Mouse (Mus musculus) MN1 (cell line): Measurements from ENCODE around the gene Bckdk.
A peak's percentile ranks its signal among the peaks of the same experiment; 100 is the strongest.

Experiments
- DNase-seq: peaks from one replicate; pipeline ENCODE4 v3.0.0-alpha.2; 2016; ENCODE audit warnings: low spot score

The Bckdk gene

DNA sequence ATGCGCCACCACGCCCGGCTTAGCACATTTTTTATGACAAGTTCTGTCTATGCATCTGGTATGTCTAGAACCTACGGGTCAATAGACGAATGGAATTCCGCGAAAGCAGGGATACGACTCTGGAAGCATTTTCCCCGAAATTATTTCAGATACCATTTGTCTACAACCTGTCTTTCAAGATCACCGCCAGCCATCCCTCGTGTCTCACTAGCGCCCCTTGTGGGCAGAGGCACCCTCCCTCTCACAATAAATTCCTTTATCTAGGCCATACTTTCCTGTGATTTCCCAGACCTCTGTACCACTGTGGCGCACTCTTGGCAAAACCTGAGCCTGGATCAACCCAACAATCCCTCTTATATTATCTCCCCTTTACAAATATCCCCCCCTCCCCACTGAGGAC, 7.5 kb upstream of the Bckdk start:
- no peak for DNase-seq

DNA sequence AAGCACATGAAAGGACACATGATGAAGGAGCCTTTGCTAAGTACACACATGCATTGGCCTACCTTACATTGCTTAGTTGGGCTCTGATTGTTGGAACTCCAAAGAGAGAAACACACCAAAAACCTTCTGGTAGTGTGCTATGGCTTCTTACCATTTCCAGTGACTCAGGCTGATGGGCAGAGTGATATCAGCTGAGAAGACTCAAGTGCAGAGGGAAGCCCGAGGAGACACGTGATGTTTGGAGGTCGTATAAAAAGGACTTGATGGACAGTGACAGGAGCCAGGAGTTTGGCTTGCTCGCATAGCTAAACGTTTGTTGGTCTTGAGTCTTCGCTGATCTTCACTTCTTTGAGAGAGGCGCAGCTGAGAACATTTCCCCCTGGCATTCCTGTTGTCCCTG, 6.3 kb upstream of the Bckdk start:
- DNase-seq = no peak

DNA sequence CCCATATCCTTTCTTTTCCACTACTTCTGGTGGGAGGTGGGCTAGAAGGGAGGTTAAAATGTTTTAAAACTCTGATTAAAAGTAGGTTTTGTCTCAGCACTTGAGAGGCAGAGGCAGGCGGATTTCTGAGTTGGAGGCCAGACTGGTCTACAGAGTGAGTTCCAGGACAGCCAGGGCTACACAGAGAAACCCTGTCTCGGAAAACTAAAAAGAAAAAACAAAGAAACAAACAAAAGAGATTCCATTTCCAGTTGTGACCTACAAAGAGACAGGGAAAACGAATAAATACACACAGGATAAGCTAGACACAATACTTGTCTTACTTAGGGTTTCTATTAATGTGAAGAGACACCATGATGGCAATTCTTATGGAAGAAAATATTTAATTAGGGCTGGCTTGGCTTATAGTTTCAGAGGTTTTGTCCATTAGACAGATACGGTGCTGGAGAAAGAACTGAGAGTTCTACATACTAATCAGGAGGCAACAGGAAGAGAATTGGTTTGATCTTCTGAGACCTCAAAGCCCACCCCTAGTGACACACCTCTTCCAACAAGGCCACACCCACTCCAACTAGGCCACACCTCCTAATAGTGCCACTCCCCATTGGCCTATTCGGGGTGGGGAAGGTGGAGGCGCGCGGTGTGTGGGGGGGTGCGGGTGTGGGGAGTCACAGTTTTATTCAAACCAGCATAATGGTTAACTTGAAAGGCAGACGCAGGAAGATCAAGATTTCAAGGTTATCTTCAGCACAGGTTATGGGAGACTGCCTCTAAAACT, 5.5 kb upstream of the Bckdk start:
- no peak for DNase-seq

DNA sequence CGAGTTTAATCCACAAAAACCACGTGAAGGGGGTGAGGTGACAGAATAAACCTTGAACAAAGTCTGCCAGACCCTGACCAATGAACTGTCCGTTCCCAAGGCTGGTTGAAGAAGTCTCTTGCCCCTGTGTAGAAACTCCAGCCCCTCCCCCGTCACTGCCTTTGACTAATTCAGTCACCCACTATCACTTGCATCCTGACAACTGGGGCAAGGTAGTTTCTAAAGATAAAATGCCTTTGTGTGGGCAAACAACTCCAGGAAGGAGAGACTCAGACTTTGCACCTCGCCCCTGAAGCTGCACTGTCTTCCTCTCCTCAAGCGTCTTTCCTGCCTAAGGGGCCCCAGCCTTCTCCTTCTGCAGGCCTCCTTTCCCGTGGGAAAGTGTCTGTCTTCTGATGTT, 3.9 kb upstream of the Bckdk start:
- no peak for DNase-seq

DNA sequence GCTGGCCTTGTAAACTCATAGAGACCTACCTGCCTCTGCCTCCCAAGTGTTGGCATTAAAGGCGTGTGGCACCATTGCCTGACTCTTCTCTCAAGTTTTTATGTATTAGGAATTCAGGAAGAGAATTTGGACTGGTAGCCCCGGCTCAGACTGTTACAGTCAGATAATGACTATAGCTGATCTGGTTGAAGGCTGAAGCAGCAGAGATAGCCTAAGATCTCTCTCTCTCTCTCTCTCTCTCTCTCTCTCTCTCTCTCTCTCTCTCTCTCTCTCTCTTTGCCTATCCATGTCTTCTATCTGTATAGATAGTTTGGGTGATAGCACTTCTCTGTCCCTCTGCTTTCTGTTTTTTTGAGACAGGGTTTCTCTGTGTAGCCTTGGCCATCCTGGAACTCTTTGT, 2.1 kb upstream of the Bckdk start:
- no peak for DNase-seq

DNA sequence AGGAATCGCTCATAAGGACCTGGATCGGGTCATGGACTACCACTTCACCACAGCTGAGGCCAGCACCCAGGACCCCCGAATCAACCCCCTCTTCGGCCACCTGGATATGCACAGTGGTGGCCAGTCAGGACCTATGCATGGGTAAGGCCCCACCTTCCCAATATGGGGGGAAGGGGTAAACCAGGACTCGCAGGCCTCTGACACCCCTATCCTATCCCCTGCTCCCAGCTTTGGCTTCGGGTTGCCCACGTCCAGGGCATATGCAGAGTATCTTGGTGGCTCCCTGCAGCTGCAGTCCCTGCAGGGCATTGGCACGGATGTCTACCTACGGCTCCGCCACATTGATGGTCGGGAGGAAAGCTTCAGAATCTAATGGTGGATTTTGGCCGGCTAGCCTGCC, 4.1 kb downstream of the Bckdk start:
- DNase-seq = no peak

DNA sequence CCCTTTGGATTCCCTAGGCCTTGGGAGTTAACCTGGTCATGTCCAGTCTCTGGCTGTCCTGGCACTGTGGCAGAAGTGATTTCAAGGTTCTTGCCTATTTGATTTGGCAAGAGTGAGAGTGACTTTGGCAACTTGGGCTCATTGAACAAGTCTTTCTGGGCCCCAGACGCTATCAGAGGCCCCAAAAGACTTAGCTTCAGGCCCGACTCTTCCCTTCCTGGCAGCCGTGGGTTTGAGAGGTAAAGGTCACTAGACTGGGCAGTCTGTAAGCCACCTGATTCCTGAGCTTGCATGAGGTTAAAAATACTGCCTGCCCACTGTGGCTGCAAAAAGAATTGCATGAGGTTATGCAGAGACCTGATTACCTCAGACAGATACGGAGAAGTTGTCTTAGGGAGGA, 4.8 kb downstream of the Bckdk start:
- DNase-seq = no peak

DNA sequence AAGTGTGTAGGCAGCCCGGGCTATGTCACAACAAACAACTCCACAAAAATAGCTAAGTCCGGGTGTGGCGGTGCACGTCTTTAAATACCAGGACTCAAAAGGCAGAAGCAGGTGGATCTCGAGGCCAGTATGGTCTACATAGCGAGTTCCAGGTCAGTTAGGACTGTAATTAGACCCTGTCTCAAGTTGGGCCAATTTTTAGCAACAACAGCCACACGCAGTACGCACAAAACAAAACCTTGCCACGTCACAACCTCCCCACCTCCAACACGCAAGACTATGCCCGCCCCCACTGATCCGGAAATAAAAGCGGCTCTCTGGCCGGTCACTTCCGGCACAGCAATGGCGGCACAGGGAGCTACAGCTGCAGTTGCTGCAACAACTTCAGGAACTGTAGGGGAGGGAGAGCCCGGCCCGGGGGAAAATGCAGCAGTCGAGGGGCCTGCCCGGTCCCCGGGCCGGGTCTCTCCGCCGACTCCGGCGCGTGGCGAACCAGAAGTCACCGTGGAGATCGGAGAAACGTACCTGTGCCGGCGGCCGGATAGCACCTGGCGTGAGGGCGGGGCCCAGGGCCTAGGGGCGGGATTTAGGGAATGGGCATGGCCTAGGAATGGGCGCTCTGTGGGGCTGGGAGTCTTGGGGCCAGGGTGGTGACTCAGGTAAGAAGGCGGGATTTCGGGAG, 8.4 kb downstream of the Bckdk start, which contains the start of gene Kat8:
Gene Kat8 (plus strand): TSS at position 327 of the 682 bp plus-strand sequence.
- DNase-seq = peak; percentile 91

DNA sequence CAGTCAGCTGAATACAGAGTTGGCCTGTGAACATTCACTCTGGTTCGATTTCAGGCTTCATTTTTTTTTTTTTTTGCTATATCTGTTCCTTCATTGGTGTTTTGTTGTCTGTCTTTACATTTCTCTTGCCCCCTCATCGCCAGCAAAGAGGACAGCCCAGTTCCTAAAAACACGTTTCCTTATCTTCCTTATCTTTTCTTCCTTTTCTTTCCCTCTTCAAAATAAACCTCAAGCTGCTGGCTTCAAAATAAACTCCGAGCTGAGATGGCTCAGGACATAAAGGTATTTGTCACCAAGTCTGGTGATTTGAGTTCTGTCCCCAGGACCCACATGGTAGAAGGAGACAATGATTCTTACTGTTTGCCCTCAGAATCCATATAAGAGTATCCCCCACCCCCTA, 9.1 kb downstream of the Bckdk start:
- no peak for DNase-seq

DNA sequence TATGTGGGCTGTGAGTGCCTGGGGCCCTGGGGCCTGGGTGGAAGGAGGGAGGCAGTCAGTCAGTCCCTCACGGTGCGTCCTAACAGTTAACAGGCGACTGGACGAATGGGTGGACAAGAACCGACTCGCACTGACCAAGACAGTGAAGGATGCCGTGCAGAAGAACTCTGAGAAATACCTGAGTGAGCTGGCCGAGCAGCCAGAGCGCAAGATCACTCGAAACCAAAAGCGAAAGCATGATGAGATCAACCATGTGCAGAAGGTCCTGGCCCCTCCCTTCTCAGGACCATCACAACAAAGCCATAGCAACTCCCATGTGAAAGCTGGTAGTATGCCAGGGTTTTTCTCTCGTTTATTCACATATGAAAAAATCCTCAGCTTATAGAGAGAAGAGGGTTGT, 11.4 kb downstream of the Bckdk start:
- DNase-seq = peak; percentile 79

DNA sequence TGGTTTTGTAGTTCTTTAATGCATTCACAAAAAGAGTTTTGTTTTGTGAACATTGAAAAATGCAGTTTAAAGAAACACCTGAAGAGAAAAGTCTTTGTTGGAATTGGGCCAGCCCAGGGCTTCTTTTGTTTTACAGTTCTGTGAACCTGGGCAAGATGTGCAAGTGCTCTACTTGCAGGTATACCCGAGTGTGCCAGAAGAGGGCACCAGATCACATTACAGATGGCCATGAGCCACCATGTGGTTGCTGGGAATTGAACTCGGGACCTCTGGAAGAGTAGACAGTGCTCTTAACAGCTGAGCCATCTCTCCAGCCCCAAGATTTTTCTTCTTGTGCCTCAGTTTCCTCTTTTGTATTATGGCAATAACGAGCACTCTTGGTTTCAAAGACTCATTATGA, 14.3 kb downstream of the Bckdk start:
- DNase-seq = peak; percentile 41

DNA sequence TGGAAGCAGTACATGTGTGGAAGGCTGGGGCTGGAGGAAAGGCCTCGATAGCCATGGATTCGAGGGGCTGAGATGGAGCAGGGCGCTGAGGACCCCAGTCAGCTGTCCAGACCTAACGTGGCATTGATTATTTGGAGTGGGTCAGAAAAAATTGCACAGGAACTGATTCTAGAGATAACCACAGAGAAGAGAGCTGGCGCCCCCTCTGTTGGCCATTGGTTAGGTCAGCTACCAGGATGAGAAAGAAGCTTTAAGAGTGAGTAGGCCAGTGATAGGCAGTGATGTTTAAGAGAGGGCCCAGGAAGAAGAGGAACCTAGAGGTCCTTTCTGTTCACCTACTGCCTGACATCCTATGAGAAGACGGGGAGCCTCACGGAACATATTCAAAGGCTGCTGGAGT, 15.4 kb downstream of the Bckdk start:
- peak; percentile 30 for DNase-seq

DNA sequence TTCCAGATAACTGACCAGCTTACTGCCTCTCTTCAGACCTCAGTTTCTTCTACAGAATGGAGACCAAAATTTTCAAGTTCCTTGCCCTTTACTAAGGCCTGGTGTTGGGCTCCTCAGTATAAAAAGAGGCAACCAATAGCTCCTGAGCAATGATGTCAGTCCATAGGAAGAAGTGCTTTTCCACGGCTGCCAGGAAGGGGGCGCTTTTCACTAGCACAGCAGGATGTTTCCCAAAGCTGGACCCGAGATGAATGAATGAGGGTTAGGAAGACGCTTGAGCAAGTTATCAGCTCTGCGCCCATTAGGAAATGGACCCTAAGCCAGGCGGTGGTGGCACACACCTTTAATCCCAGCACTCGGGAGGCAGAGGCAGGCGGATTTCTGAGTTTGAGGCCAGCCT, 17.6 kb downstream of the Bckdk start:
- DNase-seq = peak; percentile 33

DNA sequence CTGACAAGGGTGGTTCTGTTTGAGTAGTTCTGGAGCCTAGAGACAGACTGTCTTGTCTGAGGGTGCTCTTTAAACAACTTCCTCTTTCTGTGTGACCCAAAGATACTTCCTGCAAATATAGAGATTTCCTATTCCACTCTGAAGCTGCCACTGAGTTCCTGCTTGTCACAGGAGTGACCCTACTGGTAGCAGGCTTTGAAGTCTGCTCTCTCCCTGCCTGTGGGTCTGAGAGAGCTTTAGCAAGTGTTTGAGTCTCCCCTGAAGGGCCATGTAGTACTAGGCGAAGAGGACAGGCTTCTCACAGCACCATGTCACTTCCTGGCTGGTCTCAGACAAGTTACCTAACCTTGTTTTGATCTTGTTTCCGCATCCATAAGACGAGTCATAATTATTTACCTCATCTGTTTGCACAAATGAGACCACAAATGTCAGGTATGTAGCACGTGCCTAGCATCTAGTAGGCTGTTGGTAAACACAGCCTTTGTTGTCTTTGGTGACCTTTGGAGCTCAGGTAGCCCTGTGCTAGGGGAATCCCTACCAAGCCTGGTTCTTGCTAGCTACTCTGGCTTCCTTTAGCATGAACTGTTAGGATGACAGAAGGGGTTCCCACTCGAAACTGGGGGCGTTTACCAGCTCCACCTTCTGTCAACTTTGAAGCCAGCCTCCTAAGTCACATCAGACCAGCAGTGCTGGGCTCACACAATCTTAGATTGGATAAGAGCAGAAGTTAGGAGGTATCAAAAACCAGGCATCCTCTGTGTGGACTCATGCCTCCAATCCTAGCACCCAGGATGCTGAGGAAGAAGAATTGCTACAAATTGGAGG, 18.8 kb downstream of the Bckdk start:
- no peak for DNase-seq

DNA sequence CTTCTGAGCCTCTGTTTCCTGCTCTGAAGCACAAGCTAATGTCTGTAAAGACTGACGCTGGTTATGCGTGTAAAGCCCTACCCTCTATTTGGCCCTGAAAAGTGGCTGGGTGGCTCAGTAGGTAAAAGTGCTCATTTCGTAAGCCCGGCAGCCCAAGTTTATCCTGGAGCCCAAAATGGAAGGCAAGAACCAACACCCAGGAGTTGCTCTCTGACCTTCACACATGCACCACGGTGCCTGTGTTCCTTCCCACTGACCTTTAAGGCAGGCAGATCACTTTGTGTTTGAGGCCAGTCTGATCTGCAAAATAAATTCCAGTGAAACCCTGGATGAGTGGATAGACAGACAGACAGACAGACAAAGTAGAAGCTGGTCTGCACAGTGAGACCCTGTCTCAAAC, 19.8 kb downstream of the Bckdk start:
- DNase-seq = no peak

DNA sequence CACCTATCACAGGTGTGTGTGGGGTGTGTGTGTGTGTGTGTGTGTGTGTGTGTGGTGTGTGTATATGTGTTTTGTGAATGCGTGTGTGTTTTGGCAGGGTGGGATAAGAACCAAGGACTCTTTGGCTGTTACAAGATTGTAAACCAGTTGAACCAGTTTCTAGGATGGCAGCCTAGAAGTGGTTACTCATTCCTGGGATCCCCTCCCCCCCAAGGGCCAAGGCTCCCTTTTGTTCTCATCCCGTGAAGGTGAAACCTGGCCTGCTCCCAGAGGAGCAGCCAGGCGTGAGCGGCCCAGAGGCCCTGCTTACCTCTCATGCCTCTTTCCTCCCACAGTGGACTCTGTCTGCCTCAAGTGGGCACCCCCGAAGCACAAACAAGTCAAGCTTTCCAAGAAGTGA, 21.4 kb downstream of the Bckdk start:
- DNase-seq = no peak

DNA sequence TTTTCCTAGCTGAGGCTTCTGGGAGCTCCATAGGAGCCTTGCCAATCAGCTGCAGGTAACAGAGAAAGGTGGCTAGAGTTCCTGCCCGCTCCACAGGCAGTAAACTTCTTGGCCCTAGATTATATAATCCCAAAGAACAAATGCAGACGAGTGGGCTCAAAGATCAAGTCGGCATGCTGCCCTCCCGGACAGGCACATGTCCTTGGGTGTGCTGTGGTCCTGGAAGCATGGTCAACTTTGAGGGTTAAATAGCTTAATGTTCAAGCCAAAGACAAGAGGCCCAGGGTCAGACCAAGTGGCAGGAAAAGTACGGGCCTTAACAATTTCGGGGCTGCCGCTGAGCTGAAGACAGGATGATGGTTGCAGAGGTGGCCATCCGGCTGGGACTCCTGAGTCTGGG, 22.2 kb downstream of the Bckdk start:
- DNase-seq = no peak

DNA sequence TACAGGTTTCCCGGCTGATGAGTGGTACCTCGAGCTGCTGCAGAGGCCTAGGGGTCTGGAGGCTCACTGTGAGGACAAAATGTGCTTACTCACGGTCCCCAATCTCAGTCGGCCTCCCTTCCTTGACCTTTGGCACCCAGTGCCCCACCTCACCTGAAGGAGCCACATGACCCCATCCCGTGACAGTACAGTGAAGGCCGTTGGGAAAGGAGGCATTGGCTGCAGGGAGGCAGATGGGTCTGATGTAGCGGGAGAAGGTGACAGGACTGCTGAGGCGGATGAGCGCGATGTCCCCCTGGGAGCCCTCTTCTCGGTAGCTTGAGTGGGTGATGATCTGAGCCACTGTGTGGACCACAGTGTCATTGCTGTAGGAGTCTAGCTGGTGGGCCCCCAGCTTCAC, 23.0 kb downstream of the Bckdk start:
- no peak for DNase-seq

DNA sequence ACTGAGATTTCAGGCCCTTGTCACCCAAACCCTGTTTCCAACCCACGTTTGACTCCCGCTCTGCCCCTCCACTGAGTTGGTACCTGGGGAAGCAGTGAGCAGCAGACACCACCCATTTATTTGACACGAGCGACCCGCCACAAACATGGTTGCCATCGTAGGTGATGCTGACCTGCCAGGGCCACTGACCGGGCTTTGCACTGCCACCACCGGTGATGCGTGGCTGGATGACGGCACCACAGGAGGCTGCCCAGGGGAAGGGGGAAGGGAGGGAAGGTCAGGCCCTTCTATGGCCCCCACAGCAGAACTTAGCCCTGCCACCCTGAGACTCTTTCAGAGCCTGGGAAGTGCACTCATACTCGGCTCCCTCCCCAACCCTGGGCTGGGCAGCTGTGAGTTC, 23.8 kb downstream of the Bckdk start:
- DNase-seq = no peak

DNA sequence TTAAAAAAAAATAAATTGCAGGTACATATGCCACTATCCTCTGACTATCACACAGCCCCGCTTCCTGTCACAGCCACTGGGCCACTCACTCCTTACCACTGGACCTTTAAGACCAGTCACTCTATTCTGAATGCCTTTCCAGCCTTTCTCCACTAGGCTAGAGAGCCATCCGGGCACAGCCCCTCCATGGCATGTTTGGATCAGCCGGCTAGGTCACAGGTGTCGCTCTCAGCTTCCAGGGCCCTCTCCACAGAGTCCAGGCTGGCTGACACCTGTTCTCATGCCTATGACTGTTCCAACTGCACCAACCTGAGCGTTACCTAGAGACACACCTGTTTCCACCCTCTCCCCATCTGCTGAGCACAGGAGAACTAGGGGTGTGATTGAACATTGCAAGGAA, 24.7 kb downstream of the Bckdk start:
- no peak for DNase-seq

DNA sequence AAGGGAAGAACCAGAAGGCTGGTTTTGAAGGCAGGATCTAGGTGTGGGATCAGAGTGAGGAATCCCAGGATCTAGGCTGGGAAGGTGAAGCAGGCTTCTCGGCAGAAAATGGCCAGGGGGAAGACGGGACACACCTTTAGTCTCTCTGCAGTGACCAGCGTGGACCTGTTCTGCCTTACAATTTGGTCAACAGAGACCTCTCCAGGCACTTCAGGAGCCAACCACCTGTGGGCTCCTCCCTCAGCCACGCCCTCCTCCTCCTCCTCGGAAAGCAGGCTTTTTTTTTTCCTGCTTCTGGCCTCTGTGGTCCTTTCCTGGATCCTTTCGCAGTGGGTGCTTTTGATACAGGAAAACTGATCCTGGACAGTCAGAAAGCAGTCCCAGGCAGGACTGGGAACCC, 26.0 kb downstream of the Bckdk start, which contains the start of gene Prss8:
Gene Prss8 (minus strand): TSS at position 182 of the 400 bp plus-strand sequence.
- no peak for DNase-seq

DNA sequence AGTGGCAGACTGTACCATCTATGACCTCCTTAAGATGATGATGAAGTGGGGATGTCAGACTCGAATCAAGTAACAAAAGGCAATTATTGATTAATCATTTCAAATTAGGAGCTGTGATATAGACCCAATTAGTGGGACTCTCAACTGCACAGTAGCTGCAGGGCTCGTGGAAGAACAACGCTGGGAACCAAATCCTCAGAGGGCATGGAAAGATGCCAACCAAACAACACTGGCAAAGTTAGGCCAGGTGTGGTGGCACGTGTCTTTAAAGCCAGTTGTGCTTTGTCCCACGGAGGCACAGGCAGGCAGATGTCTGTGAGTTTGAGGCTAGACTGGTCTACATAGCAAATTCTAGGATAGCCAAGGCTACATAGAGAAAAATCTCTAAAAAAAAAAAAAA, 26.8 kb downstream of the Bckdk start:
- no peak for DNase-seq
